Mouse (Mus musculus): Measurements from ENCODE around the gene Tjp2.
A peak's percentile ranks its signal among the peaks of the same experiment; 100 is the strongest.
"Not testable (repeated sequence)": the region's sequence is repeated elsewhere in the genome, so short reads cannot be mapped to it uniquely, and the experiment has no call there.

Tjp2 gene

GRCm38 (mm10) chr19:24221455-24221854 lies 3.4 kb downstream of the Tjp2 start:
- no peak for DNase-seq (ENCODE audit: extremely low spot score, low spot score)

DNA sequence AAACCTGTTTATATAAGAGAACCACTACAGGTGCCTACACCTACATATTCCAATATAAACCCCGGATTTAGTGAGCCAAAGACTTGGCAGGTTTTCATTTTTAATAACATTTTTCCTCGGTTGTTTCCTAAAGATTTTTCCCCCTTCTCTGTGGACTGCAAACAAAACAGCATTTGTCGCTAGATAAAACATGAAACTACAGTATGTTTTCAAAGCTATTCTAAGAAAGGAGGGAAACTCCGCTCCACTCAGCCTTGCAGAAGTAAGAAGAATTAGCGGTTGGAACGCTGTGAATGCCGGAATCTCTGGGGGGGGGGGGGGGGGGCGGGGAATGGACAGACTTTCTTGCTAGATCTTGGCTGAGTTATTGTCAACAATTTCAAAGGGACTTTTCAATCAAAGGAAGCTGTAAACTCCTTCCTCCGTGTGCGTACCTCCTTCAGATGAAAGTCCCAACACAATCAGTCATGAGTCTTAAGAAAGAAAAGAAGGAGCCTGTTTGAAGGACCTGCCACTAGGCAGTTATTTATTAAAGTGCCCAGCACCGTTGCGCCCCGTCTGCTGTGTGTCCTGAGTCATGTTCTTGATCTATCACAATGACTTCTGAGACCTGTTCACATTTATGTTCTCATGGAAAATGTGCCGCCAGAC lies 3.9 kb downstream of the Tjp2 start:
- DNase-seq (ENCODE audit: extremely low spot score, low spot score): no peak

DNA sequence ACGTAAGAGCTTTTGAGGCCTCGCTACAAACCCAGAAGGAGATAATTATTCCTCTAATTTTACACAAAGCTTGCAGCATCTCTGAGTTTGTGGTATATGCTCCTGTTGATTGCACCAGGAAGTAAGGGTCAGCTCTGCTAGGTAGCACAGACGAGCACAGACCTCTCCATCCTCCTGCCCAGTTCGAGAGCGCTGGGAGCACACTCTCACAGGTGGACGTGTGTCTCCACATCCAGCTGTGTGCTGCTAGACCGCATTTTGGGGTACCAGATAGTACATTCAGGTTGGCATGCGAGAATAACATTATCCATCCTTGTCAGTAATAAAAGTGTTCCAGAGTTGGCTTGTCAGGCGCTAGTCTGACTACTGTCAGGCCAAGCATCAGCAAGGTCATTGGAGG lies 5.8 kb downstream of the Tjp2 start:
- DNase-seq (ENCODE audit: extremely low spot score, low spot score): no peak

GRCm38 (mm10) chr19:24218291-24218690 lies 6.5 kb downstream of the Tjp2 start:
- no peak for DNase-seq (ENCODE audit: extremely low spot score, low spot score)

DNA sequence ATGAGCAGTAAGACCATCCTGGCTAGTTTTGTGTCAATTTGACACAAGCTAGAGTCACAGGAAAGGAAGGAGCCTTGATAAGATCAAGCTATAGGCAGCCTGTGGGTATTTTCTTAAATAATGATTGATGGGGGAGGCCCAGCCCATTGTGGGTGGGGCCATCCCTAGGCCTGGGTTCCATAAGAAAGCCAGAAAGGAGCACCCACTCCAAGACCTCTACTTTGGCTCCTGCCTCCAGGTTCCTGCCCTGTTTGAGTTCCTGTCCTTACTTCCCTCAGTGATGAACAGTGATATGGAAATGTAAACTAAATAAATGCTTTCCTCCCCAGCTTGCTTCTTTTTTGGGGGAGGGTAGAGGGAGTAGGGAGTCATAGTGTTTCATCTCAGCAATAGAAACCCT lies 7.0 kb downstream of the Tjp2 start:
- no peak for DNase-seq (ENCODE audit: extremely low spot score, low spot score)

DNA sequence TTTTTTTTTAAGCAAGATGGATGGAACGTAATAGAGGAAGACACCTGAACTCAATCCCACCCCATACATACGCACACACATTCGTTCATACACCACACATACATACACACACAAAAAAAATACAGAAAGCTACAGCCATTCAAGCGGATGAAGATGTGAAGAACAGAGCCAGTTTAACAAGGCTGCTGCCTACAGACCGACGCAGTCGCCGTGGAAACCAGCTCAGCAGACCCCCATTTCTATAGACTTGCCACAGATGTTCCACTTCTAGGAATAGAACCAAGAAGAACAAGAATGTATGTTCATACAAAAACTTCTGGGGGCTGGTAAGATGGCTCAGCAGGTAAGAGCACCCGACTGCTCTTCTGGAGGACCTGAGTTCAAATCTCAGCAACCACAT lies 8.1 kb downstream of the Tjp2 start:
- DNase-seq (ENCODE audit: extremely low spot score, low spot score): no peak

- DNase-seq (ENCODE audit: extremely low spot score, low spot score): no peak
Observed at GRCm38 (mm10) chr19:24214939-24215338, 9.9 kb downstream of the Tjp2 start.

- peak; percentile 54 for DNase-seq (ENCODE audit: extremely low spot score, low spot score)
Observed at GRCm38 (mm10) chr19:24213299-24213698, 11.5 kb downstream of the Tjp2 start.

GRCm38 (mm10) chr19:24212552-24213249 lies 12.1 kb downstream of the Tjp2 start:
- no peak for DNase-seq (ENCODE audit: extremely low spot score, low spot score)

DNA sequence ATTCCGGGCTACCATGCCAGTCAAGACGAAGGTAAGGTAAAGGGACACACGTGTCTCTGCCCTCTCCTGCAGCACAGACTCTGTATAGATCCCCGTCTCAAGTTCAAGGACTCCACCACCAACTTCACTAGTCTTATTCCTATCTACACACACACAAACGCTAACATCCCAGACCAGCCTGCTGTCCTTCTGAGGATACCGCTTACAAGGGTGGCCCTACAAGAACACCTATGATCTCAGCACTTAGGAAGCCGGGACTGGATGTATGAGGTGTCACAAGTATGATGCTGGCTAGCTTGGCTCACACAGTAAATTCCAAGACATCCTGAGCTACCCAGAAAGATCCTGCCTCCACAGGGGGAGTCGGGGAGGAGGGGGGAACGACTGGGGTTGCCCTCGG lies 13.7 kb downstream of the Tjp2 start:
- no peak for DNase-seq (ENCODE audit: extremely low spot score, low spot score)

DNA sequence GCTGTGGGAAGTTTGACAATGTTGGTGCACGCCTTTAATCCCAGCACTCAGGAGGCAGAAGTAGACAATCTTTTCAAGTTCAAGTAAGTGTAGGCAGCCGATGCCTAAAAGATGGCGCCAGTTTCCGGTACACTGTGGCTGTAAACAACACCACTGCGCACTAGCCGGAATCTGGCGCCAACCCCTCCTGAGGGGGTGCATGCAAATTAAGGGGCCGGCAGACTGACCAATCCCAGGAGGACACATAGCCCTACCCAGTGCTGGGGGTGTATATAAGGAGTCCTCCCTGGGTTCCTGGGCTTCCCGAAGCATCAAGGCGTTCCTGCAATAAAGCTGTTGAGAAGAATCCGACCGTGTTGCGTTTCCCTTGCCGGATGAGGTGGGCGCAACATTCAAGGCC lies 15.3 kb downstream of the Tjp2 start:
- DNase-seq (ENCODE audit: extremely low spot score, low spot score): no peak

DNA sequence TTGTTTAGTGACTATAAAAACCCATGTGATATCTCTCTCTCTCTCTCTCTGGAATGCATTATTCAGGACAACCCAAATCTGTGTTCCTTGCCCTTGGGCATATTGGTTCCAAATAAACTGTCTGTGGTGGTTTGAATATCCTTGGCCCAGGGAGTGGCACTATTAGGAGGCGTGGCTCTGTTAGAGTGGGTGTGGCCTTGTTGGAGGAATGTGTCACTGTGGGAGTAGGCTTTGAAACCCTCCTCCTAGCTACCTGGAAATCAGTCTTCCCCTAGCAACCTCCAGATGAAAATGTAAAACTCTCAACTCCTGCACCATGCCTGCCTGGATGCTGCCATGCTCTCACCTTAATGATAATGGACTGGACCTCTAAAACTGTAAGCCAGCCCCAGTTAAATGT lies 16.9 kb downstream of the Tjp2 start:
- DNase-seq (ENCODE audit: extremely low spot score, low spot score): no peak

DNA sequence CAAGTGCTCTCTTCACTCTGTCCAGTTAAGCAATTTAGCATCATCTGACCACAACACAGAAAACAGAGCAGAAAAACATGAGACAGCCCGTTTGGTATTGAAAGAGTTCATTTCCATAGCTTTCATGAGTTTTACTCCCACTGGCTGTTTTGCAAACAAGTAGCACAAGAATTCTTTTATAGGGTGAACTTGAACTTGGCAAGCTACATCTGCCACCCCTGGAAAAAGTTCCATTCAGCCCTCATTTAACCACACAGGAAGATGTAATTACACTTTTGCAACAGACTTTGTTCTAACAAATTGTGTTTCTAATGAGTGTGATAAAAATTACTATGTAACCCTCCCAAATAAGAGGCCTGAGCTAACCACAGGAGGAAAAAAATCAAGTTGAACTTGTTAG lies 19.8 kb downstream of the Tjp2 start:
- no peak for DNase-seq (ENCODE audit: extremely low spot score, low spot score)

DNA sequence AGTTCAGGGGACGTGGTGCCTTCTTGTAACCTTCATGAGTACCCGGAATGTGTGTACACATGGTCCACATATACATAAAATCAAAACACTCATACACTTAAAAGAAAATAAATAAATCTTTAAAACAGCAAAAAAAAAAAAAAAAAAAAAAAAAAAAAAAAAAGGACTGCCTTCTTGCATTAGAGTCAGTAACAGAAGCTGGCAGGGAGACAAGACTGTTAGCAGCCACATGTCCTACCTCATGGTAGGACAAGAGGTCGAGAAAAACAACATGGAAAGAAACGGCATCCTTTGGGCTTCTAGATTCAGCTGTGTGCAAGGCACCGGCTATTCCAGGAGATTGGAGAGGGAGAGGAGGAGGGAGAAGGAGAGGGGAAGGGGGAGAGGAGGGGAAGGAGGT lies 23.0 kb downstream of the Tjp2 start:
- DNase-seq (ENCODE audit: extremely low spot score, low spot score): no peak

DNA sequence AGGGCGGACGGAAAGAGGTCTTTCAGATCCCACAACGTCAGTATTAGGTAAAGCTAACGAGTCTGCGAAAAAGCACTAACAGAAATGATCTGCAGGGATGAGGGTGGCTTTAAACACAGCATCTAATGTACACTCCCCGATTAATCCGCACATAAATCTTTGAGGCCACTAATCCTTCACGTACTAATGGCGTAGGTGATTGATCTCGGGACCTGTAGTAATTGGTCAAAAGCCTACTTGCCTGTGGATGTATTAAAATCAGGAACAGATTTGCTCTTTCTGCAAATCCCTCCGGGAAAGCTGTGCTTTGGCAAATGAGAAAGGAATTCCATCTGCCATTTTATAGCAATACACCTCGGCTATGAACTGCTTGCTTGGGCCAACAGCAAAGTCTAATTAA lies 24.3 kb downstream of the Tjp2 start:
- no peak for DNase-seq (ENCODE audit: extremely low spot score, low spot score)

GRCm38 (mm10) chr19:24198676-24199303 lies 26.0 kb downstream of the Tjp2 start:
- no peak for DNase-seq (ENCODE audit: extremely low spot score, low spot score)

GRCm38 (mm10) chr19:24197338-24197737 lies 27.5 kb downstream of the Tjp2 start:
- no peak for DNase-seq (ENCODE audit: extremely low spot score, low spot score)

DNA sequence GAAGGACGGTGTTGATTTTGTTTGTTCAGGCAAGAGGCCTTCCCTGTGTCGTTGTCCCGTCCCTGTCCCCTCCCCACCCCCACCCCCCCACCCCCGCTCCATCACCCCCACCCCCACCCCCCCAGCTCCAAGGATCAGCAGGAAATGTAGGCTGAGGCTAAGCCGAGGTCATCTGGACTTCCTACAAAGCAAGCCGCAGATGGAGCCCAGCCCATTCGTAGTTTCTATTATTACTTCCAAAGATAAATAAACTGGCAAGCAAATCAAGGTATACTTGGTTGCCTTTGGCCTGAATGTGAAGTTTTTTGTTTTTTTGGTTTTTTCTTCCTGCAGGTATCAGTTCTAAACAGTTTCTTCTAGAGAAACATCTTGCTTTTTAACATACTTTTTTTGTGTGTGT lies 29.6 kb downstream of the Tjp2 start:
- DNase-seq (ENCODE audit: extremely low spot score, low spot score): no peak

DNA sequence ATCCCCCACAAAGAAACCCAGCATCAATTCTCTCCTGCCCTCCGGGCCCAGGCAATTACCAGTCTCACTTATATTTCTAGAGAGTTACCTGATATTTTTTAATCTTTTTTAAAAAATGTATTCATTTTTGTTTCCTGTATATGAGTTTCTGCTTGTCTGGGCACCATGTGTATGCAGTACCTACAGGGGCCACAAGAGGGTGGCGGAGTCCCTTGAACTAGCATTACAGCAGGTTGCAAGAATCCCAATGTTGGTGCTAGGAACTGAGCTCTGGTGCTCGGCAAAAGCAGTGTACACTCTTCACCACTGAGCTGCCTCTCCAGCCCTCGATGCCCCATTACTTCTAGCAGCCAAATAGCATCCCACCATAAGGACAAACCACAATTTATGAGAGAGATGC lies 30.6 kb downstream of the Tjp2 start:
- DNase-seq (ENCODE audit: extremely low spot score, low spot score): no peak

DNA sequence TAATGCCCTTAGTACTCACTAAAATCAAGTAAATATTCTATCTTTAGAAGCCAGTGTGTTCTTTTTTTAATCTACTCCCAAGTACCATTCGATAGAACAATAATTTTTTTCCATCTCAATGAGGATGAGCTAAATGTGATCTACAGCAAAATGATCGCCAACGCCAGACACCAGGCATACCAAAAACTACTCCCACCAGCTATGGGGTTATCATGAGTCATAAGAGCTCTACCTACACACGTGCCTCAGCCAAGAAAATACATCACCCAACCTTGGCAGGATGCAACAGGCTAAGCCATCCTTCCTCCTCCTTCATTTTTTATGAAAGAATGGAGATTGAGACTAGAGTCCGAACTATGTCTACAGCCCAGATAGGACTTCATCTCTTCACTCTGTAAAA lies 31.9 kb downstream of the Tjp2 start:
- DNase-seq (ENCODE audit: extremely low spot score, low spot score): no peak

DNA sequence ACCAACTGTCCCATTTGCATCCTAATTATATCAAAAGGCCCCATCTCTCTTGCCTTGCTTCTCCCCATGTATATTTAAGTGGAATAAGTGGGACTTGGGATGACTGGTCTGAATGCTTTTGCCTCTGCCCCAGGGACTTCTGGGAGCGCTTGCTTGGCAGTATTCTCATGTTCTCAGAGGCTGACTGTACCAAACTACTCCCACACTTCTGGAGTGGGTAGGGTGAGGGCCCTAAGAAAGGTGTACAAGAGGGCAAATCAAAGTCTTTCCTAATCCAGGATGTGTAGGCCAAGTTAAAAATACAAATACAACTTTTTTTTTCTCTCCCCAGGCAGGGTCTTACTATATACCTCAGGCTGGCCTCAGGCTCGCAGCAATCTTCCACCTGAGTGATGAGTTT lies 37.0 kb downstream of the Tjp2 start:
- no peak for DNase-seq (ENCODE audit: extremely low spot score, low spot score)

- DNase-seq (ENCODE audit: extremely low spot score, low spot score): not testable (repeated sequence)
Observed at GRCm38 (mm10) chr19:24187358-24187757, 37.5 kb downstream of the Tjp2 start.

- no peak for DNase-seq (ENCODE audit: extremely low spot score, low spot score)
Observed at GRCm38 (mm10) chr19:24183680-24184235, 41.1 kb downstream of the Tjp2 start.

All from neural tube, embryonic 10.5 days (tissue).